Mouse (Mus musculus) CH12.LX (cell line): ENCODE results near the gene Eef1a1. TPM values are rescaled to one million over a fixed set of nuclear protein-coding genes. Genes with fewer than 3 reads are reported as not detected.

Experiments used
- DNase-seq: peaks from one replicate; pipeline ENCODE4 v3.0.0-alpha.2; 2013; ENCODE audit errors: extremely low read depth
- H3K27ac ChIP-seq: 2 replicates; pipeline ENCODE4 v1.5.1; 2012; ENCODE audit warnings: low read depth, mild to moderate bottlenecking, control low read depth, moderate library complexity; ENCODE audit not compliant: insufficient read depth
- H3K27me3 ChIP-seq: replicated peaks from 2 replicates; pipeline ENCODE3; 2012; ENCODE audit warnings: inconsistent platforms
- H3K36me3 ChIP-seq, 2 experiments: replicated peaks in 1 of 2; 2 replicates each; pipeline versions ENCODE3 to v1.6.1; 2012; ENCODE audit warnings: inconsistent platforms in 1 of 2, low read length in 1 of 2, mild to moderate bottlenecking in 1 of 2, mixed read lengths in 1 of 2, moderate library complexity in 1 of 2; ENCODE audit not compliant: control insufficient read depth in 1 of 2, insufficient read depth in 1 of 2
- H3K4me1 ChIP-seq, 2 experiments: 2 replicates each; pipeline ENCODE4 v1.6.1; 2012; ENCODE audit warnings: inconsistent platforms in 1 of 2, moderate library complexity in 1 of 2; ENCODE audit not compliant: insufficient read depth in 2 of 2, control insufficient read depth in 1 of 2
- H3K4me2 ChIP-seq: 2 replicates; pipeline ENCODE4 v1.6.1; 2012; ENCODE audit warnings: low read depth, mild to moderate bottlenecking, control low read depth; ENCODE audit not compliant: poor library complexity, insufficient read depth, severe bottlenecking
- H3K4me3 ChIP-seq, 3 experiments: fragments of 150-350 bp in 1 of 3; sonication (generic) in 1 of 3; replicated peaks in 1 of 3; 2 replicates each; pipeline versions ENCODE3 to v1.5.1; 2011 to 2012; ENCODE audit warnings: low read depth in 2 of 3, low read length in 2 of 3, mild to moderate bottlenecking in 2 of 3, moderate library complexity in 2 of 3, control low read depth in 1 of 3, improper control_type of control experiment in 1 of 3, inconsistent platforms in 1 of 3, mixed read lengths in 1 of 3; ENCODE audit not compliant: poor library complexity in 1 of 3
- H3K79me2 ChIP-seq: replicated peaks from 2 replicates; pipeline ENCODE4 v1.6.1; 2012; ENCODE audit warnings: mild to moderate bottlenecking, moderate library complexity; ENCODE audit not compliant: control insufficient read depth, poor library complexity, insufficient read depth, severe bottlenecking; ENCODE audit errors: extremely low read depth
- H3K9ac ChIP-seq: 2 replicates; pipeline ENCODE4 v1.6.1; 2012; ENCODE audit warnings: low read depth, mild to moderate bottlenecking, control low read depth, moderate library complexity; ENCODE audit not compliant: insufficient read depth
- H3K9me3 ChIP-seq: replicated peaks from 2 replicates; pipeline ENCODE3; 2012; ENCODE audit warnings: low read length, inconsistent platforms, mixed read lengths
- BHLHE40 ChIP-seq: IDR thresholded peaks from 2 replicates; pipeline ENCODE4 v1.6.1; 2011; ENCODE audit warnings: mild to moderate bottlenecking, low read depth, low read length, improper control_type of control experiment
- CHD2 ChIP-seq: IDR thresholded peaks from 2 replicates; pipeline ENCODE4 v1.6.1; 2011; ENCODE audit warnings: low read length, improper control_type of control experiment
- ELF1 ChIP-seq: IDR thresholded peaks from 2 replicates; pipeline ENCODE4 v1.6.1; 2014; ENCODE audit warnings: low read depth, mild to moderate bottlenecking, inconsistent platforms, low read length, improper control_type of control experiment
- EP300 ChIP-seq: IDR thresholded peaks from 2 replicates; pipeline ENCODE4 v1.6.1; 2011; ENCODE audit warnings: low read length, improper control_type of control experiment
- ETS1 ChIP-seq: conservative IDR thresholded peaks from 2 replicates; pipeline ENCODE4 v1.6.1; 2012; ENCODE audit warnings: low read depth, mild to moderate bottlenecking, inconsistent platforms, low read length, improper control_type of control experiment, moderate library complexity
- GABPA ChIP-seq: IDR thresholded peaks from 2 replicates; pipeline ENCODE4 v1.6.1; 2012; ENCODE audit warnings: low read depth, low read length, improper control_type of control experiment, inconsistent platforms; ENCODE audit not compliant: insufficient replicate concordance
- JUN ChIP-seq: IDR thresholded peaks from 2 replicates; pipeline ENCODE4 v1.6.1; 2011; ENCODE audit warnings: low read depth, mild to moderate bottlenecking, low read length, improper control_type of control experiment, moderate library complexity; ENCODE audit not compliant: insufficient read depth
- JUND ChIP-seq: conservative IDR thresholded peaks from 2 replicates; pipeline ENCODE4 v1.6.1; 2011; ENCODE audit warnings: low read depth, low read length, improper control_type of control experiment
- KAT2A ChIP-seq: IDR thresholded peaks from 2 replicates; pipeline ENCODE4 v1.6.1; 2012; ENCODE audit warnings: low read length, improper control_type of control experiment, inconsistent platforms; ENCODE audit not compliant: insufficient replicate concordance
- MAZ ChIP-seq: IDR thresholded peaks from 2 replicates; pipeline ENCODE4 v1.6.1; 2012; ENCODE audit warnings: low read depth, mild to moderate bottlenecking, inconsistent platforms, low read length, improper control_type of control experiment, moderate library complexity
- MEF2A ChIP-seq: IDR thresholded peaks from 2 replicates; pipeline ENCODE4 v1.6.1; 2014; ENCODE audit warnings: low read depth, mild to moderate bottlenecking, inconsistent platforms, low read length, improper control_type of control experiment, borderline replicate concordance
- MXI1 ChIP-seq: IDR thresholded peaks from 2 replicates; pipeline ENCODE4 v1.6.1; 2011; ENCODE audit warnings: mild to moderate bottlenecking, low read depth, low read length, improper control_type of control experiment
- NELFE ChIP-seq: IDR thresholded peaks from 2 replicates; pipeline ENCODE4 v1.6.1; 2011; ENCODE audit warnings: low read depth, low read length, improper control_type of control experiment
- NRF1 ChIP-seq: IDR thresholded peaks from 2 replicates; pipeline ENCODE4 v1.6.1; 2014; ENCODE audit warnings: low read depth, mild to moderate bottlenecking, inconsistent platforms, low read length, improper control_type of control experiment, moderate library complexity
- POLR2AphosphoS2 ChIP-seq: IDR thresholded peaks from 2 replicates; pipeline ENCODE4 v1.6.1; 2011; ENCODE audit warnings: low read depth, low read length, improper control_type of control experiment
- RAD21 ChIP-seq: IDR thresholded peaks from 2 replicates; pipeline ENCODE4 v1.6.1; 2011; ENCODE audit warnings: low read depth, mild to moderate bottlenecking, low read length, improper control_type of control experiment, moderate library complexity
- RCOR1 ChIP-seq: conservative IDR thresholded peaks from 2 replicates; pipeline ENCODE4 v1.6.1; 2012; ENCODE audit warnings: low read depth, mild to moderate bottlenecking, inconsistent platforms, low read length, improper control_type of control experiment
- SMC3 ChIP-seq: IDR thresholded peaks from 2 replicates; pipeline ENCODE4 v1.6.1; 2011; ENCODE audit warnings: low read depth, low read length, improper control_type of control experiment
- TBP ChIP-seq: conservative IDR thresholded peaks from 2 replicates; pipeline ENCODE4 v1.6.1; 2011; ENCODE audit warnings: low read depth, low read length, improper control_type of control experiment
- TCF12 ChIP-seq: IDR thresholded peaks from 2 replicates; pipeline ENCODE4 v1.6.1; 2014; ENCODE audit warnings: low read depth, mild to moderate bottlenecking, inconsistent platforms, low read length, improper control_type of control experiment
- USF2 ChIP-seq: conservative IDR thresholded peaks from 2 replicates; pipeline ENCODE4 v1.6.1; 2011; ENCODE audit warnings: low read depth, low read length, improper control_type of control experiment
- ZC3H11A ChIP-seq: IDR thresholded peaks from 2 replicates; pipeline ENCODE4 v1.6.1; 2012; ENCODE audit warnings: low read depth, mild to moderate bottlenecking, inconsistent platforms, low read length, improper control_type of control experiment
- ZKSCAN1 ChIP-seq: IDR thresholded peaks from 2 replicates; pipeline ENCODE4 v1.6.1; 2012; ENCODE audit warnings: low read depth, inconsistent platforms, low read length, improper control_type of control experiment, borderline replicate concordance
- ZMIZ1 ChIP-seq: IDR thresholded peaks from 2 replicates; pipeline ENCODE4 v1.6.1; 2012; ENCODE audit warnings: low read depth, mild to moderate bottlenecking, inconsistent platforms, low read length, improper control_type of control experiment
- ZNF384 ChIP-seq: IDR thresholded peaks from 2 replicates; pipeline ENCODE4 v1.6.1; 2012; ENCODE audit warnings: low read depth, low read length, improper control_type of control experiment, inconsistent platforms
- dilution Hi-C: fragments of 300-500 bp; cut with MboI; formaldehyde crosslinking; loops from 2 replicates; pipeline ENCODE4 v1.14.3; 2020; ENCODE audit warnings: low sequenced_read_pairs; ENCODE audit not compliant: extremely low pct_unique_long_range_greater_than_20kb, extremely low pct_ligation_motif_present
- in situ Hi-C: fragments of 300-500 bp; cut with MboI; formaldehyde crosslinking; loops from 3 replicates; pipeline ENCODE4 v1.14.3; 2019; ENCODE audit warnings: low sequenced_read_pairs, low pct_ligation_motif_present, low pct_unique_long_range_greater_than_20kb, mixed read lengths
- polyA plus RNA-seq: library from polyadenylated mRNA; unstranded; fragments of >175 nt; gene quantifications from 2 replicates; pipeline ENCODE4 v1.2.1, GENCODE M21; 2012; ENCODE audit warnings: low read depth; ENCODE audit not compliant: insufficient read length
- total RNA-seq, 2 experiments: library from RNA; depleted of rRNA; stranded (reverse); fragments of 300-350 nt in 1 of 2; fragments of >200 nt in 1 of 2; gene quantifications; 2 replicates each; pipeline ENCODE4 v1.2.3; 2012 to 2014

The Eef1a1 gene
- total and polyA plus RNA-seq, 3 experiments = 12,362 to 21,026 (median 18,409) TPM

DNA sequence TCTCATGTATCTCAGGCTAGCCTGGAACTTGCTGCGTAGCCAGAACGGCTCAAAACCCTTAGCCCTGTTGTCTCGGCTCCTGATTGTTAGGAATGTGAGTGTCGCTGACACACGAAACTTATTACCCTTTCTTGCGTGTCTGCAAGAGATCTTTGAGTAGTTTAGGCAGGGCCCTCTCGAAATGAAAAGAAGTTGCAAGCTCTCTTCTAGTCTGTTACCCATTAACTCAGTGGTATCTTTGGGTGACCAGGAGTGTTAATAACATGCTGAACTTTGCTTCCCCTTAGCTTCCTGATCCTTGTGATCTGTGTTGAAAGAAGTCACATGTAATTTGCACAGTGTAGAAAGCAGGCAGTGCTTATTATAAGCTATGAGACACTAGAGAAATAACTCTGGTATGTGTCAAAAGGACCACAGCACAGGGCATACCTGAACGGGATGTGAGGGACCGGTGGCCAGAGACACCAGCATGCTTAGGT, 43.4 kb upstream of the Eef1a1 start:
- Histone ChIP-seq H3K9ac (no peak overlapping the region), H3K4me3 (no peak overlapping the region), H3K36me3 (peaks cover 0 to 3% of the 10 kb centered on the region in 2 experiments), H3K27me3 (no peaks in the 10 kb centered on the region), H3K4me2 (no peak overlapping the region), H3K9me3 (no peaks in the 10 kb centered on the region), H3K79me2 (no peaks in the 10 kb centered on the region), H3K27ac (no peak overlapping the region), H3K4me1 (peaks cover 0 to 2% of the 10 kb centered on the region in 2 experiments; a peak in 1 of 4 replicates)
- no peak for DNase-seq
- dilution Hi-C loops (no loop called here), in situ Hi-C loops (loop anchor here (10.0 kb wide), 1 partner anchor 168 kb away; the partner anchor contains the start of gene Dppa5a)
- no peak for TF ChIP-seq ZC3H11A
- TF ChIP-seq TCF12 = no peak
- no peak for TF ChIP-seq RCOR1
- TF ChIP-seq MXI1 = no peak
- TF ChIP-seq CHD2 = no peak
- no peak for TF ChIP-seq ELF1
- no peak for TF ChIP-seq MAZ
- TF ChIP-seq USF2 = no peak
- no peak for TF ChIP-seq MEF2A

DNA sequence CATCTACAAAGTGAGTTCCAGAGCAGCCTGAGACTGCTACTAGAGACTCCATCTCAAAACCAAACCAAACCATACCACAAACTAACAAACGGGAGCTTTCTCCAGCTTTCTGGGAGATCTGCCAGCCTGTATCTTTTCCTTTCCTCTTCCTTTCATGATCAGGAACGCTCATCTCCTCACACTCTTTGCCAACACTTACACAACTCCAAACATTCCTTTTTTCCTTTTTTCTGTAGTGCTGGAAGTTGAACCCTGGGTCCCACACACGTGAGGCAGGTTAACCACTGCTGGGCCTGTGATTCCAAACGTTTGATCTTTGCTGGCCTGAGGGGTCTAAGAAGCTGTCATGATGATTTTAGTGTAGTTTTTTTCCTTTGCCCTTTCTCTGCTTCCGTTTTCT, 42.9 kb upstream of the Eef1a1 start:
- Histone ChIP-seq H3K4me1 (peaks cover 1 to 6% of the 10 kb centered on the region in 2 experiments; a peak in 3 of 4 replicates), H3K4me3 (no peak overlapping the region), H3K27ac (no peak overlapping the region), H3K9me3 (no peaks in the 10 kb centered on the region), H3K4me2 (no peak overlapping the region), H3K79me2 (no peaks in the 10 kb centered on the region), H3K27me3 (no peaks in the 10 kb centered on the region), H3K9ac (no peak overlapping the region), H3K36me3 (no peaks in the 10 kb centered on the region)
- no peak for DNase-seq
- TF ChIP-seq ZKSCAN1 = no peak
- no peak for TF ChIP-seq NRF1
- no peak for TF ChIP-seq KAT2A
- TF ChIP-seq BHLHE40 = no peak
- TF ChIP-seq JUND = no peak
- TF ChIP-seq SMC3 = no peak
- no peak for TF ChIP-seq TBP
- TF ChIP-seq EP300 = no peak
- TF ChIP-seq POLR2AphosphoS2 = no peak
- no peak for TF ChIP-seq JUN
- no peak for TF ChIP-seq ZMIZ1
- no peak for TF ChIP-seq RAD21
- no peak for TF ChIP-seq USF2
- TF ChIP-seq RCOR1 = no peak
- TF ChIP-seq NELFE = no peak
- TF ChIP-seq ZNF384 = no peak
- TF ChIP-seq ETS1 = no peak
- TF ChIP-seq CHD2 = no peak
- no peak for TF ChIP-seq GABPA
- in situ Hi-C loops = loop anchor here (10.0 kb wide), 1 partner anchor 167 kb away; the partner anchor contains the start of gene Dppa5a
- dilution Hi-C loops = no loop called here
